Mouse (Mus musculus) right cerebral cortex, adult 2 months (tissue): Measurements from ENCODE around the gene Cfap126.
"Not testable (repeated sequence)": the region's sequence is repeated elsewhere in the genome, so short reads cannot be mapped to it uniquely, and the experiment has no call there.

Source experiments
- DNase-seq, 2 experiments: peaks; one replicate each; pipeline ENCODE4 v3.0.0; 2021 to 2022; ENCODE audit warnings: low spot score in 2 of 2

The Cfap126 gene

GRCm38 (mm10) chr1:171113873-171114299, at the start of gene Cfap126:
Gene Cfap126, plus strand, starts transcription at chr1:171113918.
- peak; percentile 56 to 59 for DNase-seq

GRCm38 (mm10) chr1:171064491-171065242, 49.1 kb upstream of the Cfap126 start, which contains the start of gene Fcgr3:
Gene Fcgr3, minus strand, starts transcription at chr1:171064935.
- DNase-seq, result peak; percentile 76 to 82

- DNase-seq, result peak; percentile 57 to 62
These were observed 48.5 kb upstream of the Cfap126 start for GRCm38 (mm10) chr1:171065243-171065587.

GRCm38 (mm10) chr1:171065768-171066167, 48.0 kb upstream of the Cfap126 start:
- DNase-seq, result peak; percentile 50 to 56

- DNase-seq, result not testable (repeated sequence)
These were observed 47.1 kb upstream of the Cfap126 start for GRCm38 (mm10) chr1:171066583-171066982.

GRCm38 (mm10) chr1:171067928-171068327, 45.8 kb upstream of the Cfap126 start:
- DNase-seq, result not testable (repeated sequence)

GRCm38 (mm10) chr1:171069508-171069907, 44.2 kb upstream of the Cfap126 start:
- peak; percentile 32 to 47 for DNase-seq

- not testable (repeated sequence) for DNase-seq
These were observed 42.8 kb upstream of the Cfap126 start for GRCm38 (mm10) chr1:171070879-171071278.

GRCm38 (mm10) chr1:171071726-171072125, 42.0 kb upstream of the Cfap126 start:
- not testable (repeated sequence) for DNase-seq

- DNase-seq, result not testable (repeated sequence)
These were observed 41.5 kb upstream of the Cfap126 start for GRCm38 (mm10) chr1:171072217-171072616.

- DNase-seq, result peak; percentile 56 to 66
These were observed 39.4 kb upstream of the Cfap126 start for GRCm38 (mm10) chr1:171074283-171074682.

GRCm38 (mm10) chr1:171076176-171076575, 37.5 kb upstream of the Cfap126 start:
- DNase-seq, result not testable (repeated sequence)

GRCm38 (mm10) chr1:171077192-171077591, 36.5 kb upstream of the Cfap126 start:
- not testable (repeated sequence) for DNase-seq

- peak in 1 of 2 experiments; percentile 41 for DNase-seq
These were observed 35.8 kb upstream of the Cfap126 start for GRCm38 (mm10) chr1:171077955-171078354.

GRCm38 (mm10) chr1:171078419-171078818, 35.3 kb upstream of the Cfap126 start:
- not testable (repeated sequence) for DNase-seq

- DNase-seq, result not testable (repeated sequence)
These were observed 34.4 kb upstream of the Cfap126 start for GRCm38 (mm10) chr1:171079345-171079744.

- DNase-seq, result not testable (repeated sequence)
These were observed 33.9 kb upstream of the Cfap126 start for GRCm38 (mm10) chr1:171079825-171080224.

GRCm38 (mm10) chr1:171081512-171082231, 32.0 kb upstream of the Cfap126 start:
- DNase-seq, result not testable (repeated sequence)

- DNase-seq, result no peak
These were observed 28.0 kb upstream of the Cfap126 start for GRCm38 (mm10) chr1:171085718-171086117.

GRCm38 (mm10) chr1:171088237-171088869, 25.4 kb upstream of the Cfap126 start:
- not testable (repeated sequence) for DNase-seq

GRCm38 (mm10) chr1:171089891-171090290, 23.8 kb upstream of the Cfap126 start:
- DNase-seq, result no peak

GRCm38 (mm10) chr1:171090761-171091160, 23.0 kb upstream of the Cfap126 start:
- DNase-seq, result no peak
